ENCODE assay signal across 15 mouse cellular contexts in the genomic region with DNA sequence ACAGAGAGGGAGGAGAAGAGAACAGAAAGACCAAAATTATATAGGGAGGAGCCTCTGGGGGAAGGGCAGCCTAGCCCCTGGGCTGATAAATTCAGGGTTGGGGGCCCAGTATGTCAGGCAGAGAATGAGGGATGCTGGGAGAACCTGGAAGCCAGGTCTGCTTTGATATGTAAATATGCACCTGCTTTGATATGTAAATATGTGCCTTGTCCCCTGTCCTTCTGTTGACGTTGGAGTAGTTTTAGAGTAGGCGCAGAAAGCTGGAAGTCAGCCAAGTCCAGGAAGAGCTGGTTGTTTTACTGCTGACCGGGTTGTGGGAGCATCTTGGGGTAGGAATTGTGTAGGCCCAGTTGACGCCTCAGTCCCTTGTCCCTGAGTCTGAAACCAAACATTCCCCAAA. TPM values are rescaled to one million over a fixed set of nuclear protein-coding genes. Genes with fewer than 3 reads are reported as not detected.
DNase-seq lines count a peak whose midpoint lies in the region; ATAC-seq lines count a peak whose summit lies in the region.
"Had no signal": no experiment of that assay in that cellular context is flagged by ENCODE, and none has a peak within 500 bp of the region (broad histone marks: within the 10 kb centered on the region; RNA-seq: fewer than 3 reads in every experiment).

No protein-coding gene starts in this region.

- H3K4me1 ChIP-seq in kidney, embryonic 16.5 days (ENCODE audit: insufficient read depth, low read length): no peaks in the 10 kb centered on the region
- H3K4me1 ChIP-seq: liver, embryonic 13.5 days had no signal

- ATAC-seq in kidney, embryonic 16.5 days (ENCODE audit: low FRiP score, low TSS enrichment): 0 out of 2 replicates have a peak, but pooled peaks have one; percentile 15

- 43% methylated on average over 4 of the region's 4 CpGs for WGBS in kidney, embryonic 16.5 days

- DNase-seq in cerebellum, postnatal 14 days: peak; percentile 46
- no peak for DNase-seq in cerebellum, adult 8-10 months
- DNase-seq in kidney, adult 8-10 months: no peak
- DNase-seq in ES-CJ7 (ENCODE audit: low read depth, low spot score): peak; percentile 93
- DNase-seq in kidney, postnatal 36 days: peak; percentile 20 to 26
- DNase-seq in urinary bladder, postnatal 10 days (ENCODE audit: low spot score): no peak
- no peak for DNase-seq in thymus, postnatal 4 days
- DNase-seq: adrenal gland, postnatal 14 days; cerebellum, adult 18-20 months; heart, adult 2 months; liver, embryonic 13.5 days; thymus, adult 18-20 months had no signal

- H3K4me2 ChIP-seq in kidney, embryonic 16.5 days (replicated peaks; ENCODE audit: low read depth, low read length): no peak overlapping the region
- H3K4me2 ChIP-seq: liver, embryonic 13.5 days had no signal

- H3K27ac ChIP-seq in kidney, embryonic 16.5 days (ENCODE audit: low read length): no peak overlapping the region
- H3K27ac ChIP-seq: heart, adult 2 months; left cerebral cortex, adult 2 months; liver, embryonic 13.5 days had no signal

- no peak overlapping the region for H3K9ac ChIP-seq in kidney, embryonic 16.5 days (replicated peaks; ENCODE audit: low read length)
- H3K9ac ChIP-seq: liver, embryonic 13.5 days had no signal

- H3K4me3 ChIP-seq in kidney, embryonic 16.5 days (ENCODE audit: low read length): no peak overlapping the region
- H3K4me3 ChIP-seq: heart, adult 2 months; left cerebral cortex, adult 2 months; liver, embryonic 13.5 days had no signal

- no peaks in the 10 kb centered on the region for H3K36me3 ChIP-seq in kidney, embryonic 16.5 days (ENCODE audit: insufficient read depth, low read length)
- H3K36me3 ChIP-seq: liver, embryonic 13.5 days had no signal

- no peaks in the 10 kb centered on the region for H3K27me3 ChIP-seq in kidney, embryonic 16.5 days (ENCODE audit: insufficient read depth, low read length)
- H3K27me3 ChIP-seq: liver, embryonic 13.5 days had no signal

- H3K9me3 ChIP-seq in kidney, embryonic 16.5 days (ENCODE audit: low read length): no peaks in the 10 kb centered on the region
- H3K9me3 ChIP-seq: liver, embryonic 13.5 days had no signal

RNA-seq across cellular contexts. Expression of gene Gm49358, which starts 6.0 kb away (rescaled TPM):
- not detected in 2 replicates for polyA plus RNA-seq in kidney, embryonic 16.5 days (2015; fragmentation: Nextera tagmentation; extraction: Ambion mirVana)
- polyA plus RNA-seq: heart, adult 2 months; liver, embryonic 13.5 days; spleen, adult 2 months had no signal

RNA-seq across cellular contexts. Expression of gene Nt5dc3, which starts 9.0 kb away (rescaled TPM):
- 1.4 and 1.7 TPM in 2 replicates for polyA plus RNA-seq in kidney, embryonic 16.5 days (2015; fragmentation: Nextera tagmentation; extraction: Ambion mirVana)

Comparison
In these comparisons a context has a peak if more than half of its experiments do, and no peak if none do; other contexts are left out.
1. DNase-seq: peak in cerebellum, postnatal 14 days (2 of 2), ES-CJ7 (single experiment) and kidney, postnatal 36 days (2 of 2); none in cerebellum, adult 8-10 months (single experiment), kidney, adult 8-10 months (0 of 2), urinary bladder, postnatal 10 days (single experiment) and thymus, postnatal 4 days (single experiment).